20 mouse cellular contexts compared by ENCODE assay signal in genomic region chr10:77048606-77049005, GRCm38 (mm10).
"Had no signal": no experiment of that assay in that cellular context is flagged by ENCODE, and none has a peak within 500 bp of the region (broad histone marks: within the 10 kb centered on the region; RNA-seq: fewer than 3 reads in every experiment).

No protein-coding gene starts in this region.

- H3K9ac ChIP-seq: liver, postnatal 0 days; lung, embryonic 15.5 days; midbrain, embryonic 12.5 days; midbrain, embryonic 15.5 days; neural tube, embryonic 13.5 days; neural tube, embryonic 15.5 days had no signal

- DNase-seq: liver, postnatal 0 days; lung, adult 2 months; lung, postnatal 14 days; lung, postnatal 36 days; retina, postnatal 1 day; right cerebral cortex, adult 18-20 months; right cerebral cortex, postnatal 25 days; right cerebral cortex, postnatal 4 days; spleen, adult 18-20 months; thymus, adult 18-20 months; thymus, postnatal 14 days; thymus, postnatal 36 days had no signal

- H3K27ac ChIP-seq: lung, embryonic 15.5 days; macrophage; midbrain, embryonic 12.5 days; midbrain, embryonic 15.5 days; neural tube, embryonic 13.5 days; neural tube, embryonic 15.5 days had no signal

- H3K4me2 ChIP-seq: lung, embryonic 15.5 days; midbrain, embryonic 12.5 days; midbrain, embryonic 15.5 days; neural tube, embryonic 13.5 days; neural tube, embryonic 15.5 days had no signal

- ATAC-seq: lung, postnatal 0 days; midbrain, embryonic 15.5 days had no signal

- H3K9me3 ChIP-seq: lung, embryonic 15.5 days; midbrain, embryonic 12.5 days; midbrain, embryonic 15.5 days; neural tube, embryonic 13.5 days; neural tube, embryonic 15.5 days had no signal

- H3K27me3 ChIP-seq: lung, embryonic 15.5 days; megakaryocyte, embryonic 14.5 days; midbrain, embryonic 12.5 days; midbrain, embryonic 15.5 days; neural tube, embryonic 13.5 days; neural tube, embryonic 15.5 days had no signal

- H3K4me1 ChIP-seq: lung, embryonic 15.5 days; midbrain, embryonic 12.5 days; midbrain, embryonic 15.5 days; neural tube, embryonic 15.5 days had no signal

- H3K4me3 ChIP-seq: lung, embryonic 15.5 days; megakaryocyte, embryonic 14.5 days; midbrain, embryonic 12.5 days; midbrain, embryonic 15.5 days; neural tube, embryonic 13.5 days; neural tube, embryonic 15.5 days had no signal
